Mouse (Mus musculus): ENCODE results near the gene Ano4.

- TF ChIP-seq EP300 (IDR thresholded peaks at IDR 0.05; ENCODE audit: low read depth) (no peak), CTCF (IDR thresholded peaks at IDR 0.05; ENCODE audit: low read depth) (no peak)
Observed at GRCm38 (mm10) chr10:89343716-89344115, 846 bp downstream of the Ano4 start.
